Mouse (Mus musculus): ENCODE measurements at regions not wholly inside any gene's neighbourhood (a gene's known extent, or its start where the extent isn't known, plus 50 kb on each side); places are given as distances from the start of the nearest gene placed in this dataset.
"Not testable (repeated sequence)": the region's sequence is repeated elsewhere in the genome, so short reads cannot be mapped to it uniquely, and the experiment has no call there.

- not testable (repeated sequence) for H3K27me3 ChIP-seq (replicated peaks); H3K36me3 ChIP-seq; H3K4me3 ChIP-seq; H3K27ac ChIP-seq; H3K4me1 ChIP-seq; H3K9me3 ChIP-seq; H3K4me2 ChIP-seq (replicated peaks); H3K9ac ChIP-seq; ATAC-seq (ENCODE audit: low FRiP score, low read depth)
- 95% methylated on average over 5 of the region's 5 CpGs for WGBS
These were observed 90.8 kb upstream of the Srd5a2 start for GRCm38 (mm10) chr17:74138517-74138916.

GRCm38 (mm10) chr17:74134976-74135375 is 87.3 kb upstream of the Srd5a2 start:
- ATAC-seq (ENCODE audit: low FRiP score, low read depth) = no peak
- H3K9ac ChIP-seq = no peak overlapping the region
- H3K4me2 ChIP-seq (replicated peaks) = no peak overlapping the region
- no peaks in the 10 kb centered on the region for H3K9me3 ChIP-seq
- H3K4me1 ChIP-seq = no peaks in the 10 kb centered on the region
- no peak overlapping the region for H3K4me3 ChIP-seq
- no peaks in the 10 kb centered on the region for H3K36me3 ChIP-seq
- no peak overlapping the region for H3K27ac ChIP-seq
- H3K27me3 ChIP-seq (replicated peaks) = no peaks in the 10 kb centered on the region
- WGBS = 80% methylated on average over 5 of the region's 5 CpGs

GRCm38 (mm10) chr17:74131534-74131933 is 83.8 kb upstream of the Srd5a2 start:
- ATAC-seq (ENCODE audit: low FRiP score, low read depth) = no peak
- H3K36me3 ChIP-seq = no peaks in the 10 kb centered on the region
- WGBS = 78% methylated on average over 5 of the region's 5 CpGs
- H3K27ac ChIP-seq = no peak overlapping the region
- no peaks in the 10 kb centered on the region for H3K27me3 ChIP-seq (replicated peaks)
- H3K9me3 ChIP-seq = no peaks in the 10 kb centered on the region
- H3K4me1 ChIP-seq = no peaks in the 10 kb centered on the region
- H3K9ac ChIP-seq = no peak overlapping the region
- no peak overlapping the region for H3K4me2 ChIP-seq (replicated peaks)
- H3K4me3 ChIP-seq = no peak overlapping the region

GRCm38 (mm10) chr17:74122944-74123343 is 75.2 kb upstream of the Srd5a2 start:
- H3K9me3 ChIP-seq = no peaks in the 10 kb centered on the region
- WGBS = 80% methylated on average over 1 of the region's 1 CpGs
- ATAC-seq (ENCODE audit: low FRiP score, low read depth) = no peak

GRCm38 (mm10) chr17:74120969-74121368 is 73.3 kb upstream of the Srd5a2 start:
- no peaks in the 10 kb centered on the region for H3K36me3 ChIP-seq
- H3K27me3 ChIP-seq (replicated peaks) = no peaks in the 10 kb centered on the region
- WGBS = 26% methylated on average over 2 of the region's 2 CpGs
- no peaks in the 10 kb centered on the region for H3K4me1 ChIP-seq
- no peak overlapping the region for H3K4me3 ChIP-seq
- no peak overlapping the region for H3K4me2 ChIP-seq (replicated peaks)
- H3K9me3 ChIP-seq = no peaks in the 10 kb centered on the region
- no peak overlapping the region for H3K27ac ChIP-seq
- ATAC-seq (ENCODE audit: low FRiP score, low read depth) = peak; percentile 77
- H3K9ac ChIP-seq = no peak overlapping the region

More at GRCm38 (mm10) chr17:74122944-74123343, 75.2 kb upstream of the Srd5a2 start:
- H3K27ac ChIP-seq = no peak overlapping the region
- no peaks in the 10 kb centered on the region for H3K4me1 ChIP-seq
- no peak overlapping the region for H3K9ac ChIP-seq
- no peaks in the 10 kb centered on the region for H3K36me3 ChIP-seq
- no peak overlapping the region for H3K4me3 ChIP-seq
- no peaks in the 10 kb centered on the region for H3K27me3 ChIP-seq (replicated peaks)
- H3K4me2 ChIP-seq (replicated peaks) = no peak overlapping the region

Measured in neural tube, embryonic 12.5 days (tissue).